Mouse (Mus musculus) neutrophil, adult 5-6 weeks (primary cell): ENCODE results near the gene Akt1s1. TPM values are rescaled to one million over a fixed set of nuclear protein-coding genes. Genes with fewer than 3 reads are reported as not detected.
A peak's percentile ranks its signal among the peaks of the same experiment; 100 is the strongest.

Source experiments
- ATAC-seq: fragments of 151-379, 151-347 bp; 2 replicates; pipeline ENCODE4 v1.8.0; 2017; ENCODE audit warnings: mild to moderate bottlenecking, moderate TSS enrichment; ENCODE audit not compliant: insufficient number of reproducible peaks, poor library complexity, low FRiP score, severe bottlenecking; ENCODE audit errors: extremely low read depth
- total RNA-seq: library from RNA; stranded (forward); fragments of 200-1000 nt; gene quantifications from 2 replicates; pipeline ENCODE4 v1.2.3, GENCODE M21; 2017

The Akt1s1 gene
- total RNA-seq: 26.4 and 37.0 TPM in 2 replicates

DNA sequence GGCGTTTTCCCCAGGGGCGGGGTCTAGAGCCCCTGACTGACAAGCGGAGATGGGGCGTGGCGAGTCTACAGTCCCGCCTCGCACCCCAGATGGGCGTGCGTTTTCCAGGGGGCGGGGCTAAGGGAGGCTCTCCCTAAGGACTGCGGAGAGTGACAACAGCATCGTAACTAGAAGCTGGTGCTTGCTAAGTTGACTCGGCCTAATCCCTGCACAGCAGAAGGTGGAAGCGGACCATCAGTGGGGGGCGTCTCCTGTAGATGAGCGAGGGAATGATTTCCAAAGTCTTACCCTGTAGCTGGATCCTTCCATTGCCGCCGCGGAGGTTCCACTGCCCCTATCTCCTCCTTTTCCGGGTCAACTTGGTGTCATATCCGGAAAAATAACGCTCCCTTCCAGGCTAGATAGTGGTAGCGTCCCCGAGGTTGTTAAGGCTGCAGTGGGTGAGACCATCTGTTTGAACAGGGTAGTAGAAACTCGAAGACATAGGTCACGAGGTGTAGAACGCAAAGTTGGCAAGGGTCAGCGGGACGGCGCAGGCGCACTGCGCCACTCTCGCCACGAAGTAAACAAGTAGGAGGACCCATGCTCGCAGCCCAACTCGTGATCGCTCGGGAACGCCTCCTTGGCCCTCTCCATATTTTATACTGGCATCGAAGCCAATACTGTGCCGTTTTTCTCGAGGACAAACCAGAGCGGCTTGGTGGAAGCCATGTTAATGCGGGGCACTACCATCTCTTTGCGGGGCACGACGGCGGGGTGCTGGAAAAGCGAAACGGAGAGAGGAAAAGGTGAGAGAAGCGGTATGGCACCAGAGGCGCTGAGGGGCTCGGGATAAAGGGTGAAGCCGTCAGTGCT lies at the start of gene Akt1s1, which contains the start of gene Tbc1d17:
Gene Akt1s1 (plus strand): TSS at position 431 of the 855 bp plus-strand sequence.
Gene Tbc1d17 (minus strand): TSS at position 519 of the 855 bp plus-strand sequence.
- ATAC-seq: peak; percentile 70

DNA sequence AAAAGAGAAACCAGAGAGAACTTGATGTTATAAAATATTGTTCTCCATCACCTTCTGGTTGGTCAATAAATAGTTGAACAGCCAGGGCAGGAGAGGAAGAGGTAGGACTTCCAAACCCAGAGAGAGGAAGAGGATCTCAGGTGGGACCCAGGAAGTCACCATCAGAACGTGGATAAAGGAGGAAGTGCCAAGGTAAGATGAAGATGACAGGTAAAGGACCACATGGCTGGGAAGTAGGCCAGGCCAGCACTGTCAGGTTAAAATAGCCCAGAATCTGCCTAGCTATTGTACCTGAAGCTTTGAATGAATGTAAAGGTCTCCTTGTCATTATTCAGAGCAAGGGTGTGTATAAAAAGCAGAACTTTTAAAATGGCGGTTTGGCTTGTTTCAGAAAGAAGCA lies 39.9 kb upstream of the Akt1s1 start:
- no peak for ATAC-seq

DNA sequence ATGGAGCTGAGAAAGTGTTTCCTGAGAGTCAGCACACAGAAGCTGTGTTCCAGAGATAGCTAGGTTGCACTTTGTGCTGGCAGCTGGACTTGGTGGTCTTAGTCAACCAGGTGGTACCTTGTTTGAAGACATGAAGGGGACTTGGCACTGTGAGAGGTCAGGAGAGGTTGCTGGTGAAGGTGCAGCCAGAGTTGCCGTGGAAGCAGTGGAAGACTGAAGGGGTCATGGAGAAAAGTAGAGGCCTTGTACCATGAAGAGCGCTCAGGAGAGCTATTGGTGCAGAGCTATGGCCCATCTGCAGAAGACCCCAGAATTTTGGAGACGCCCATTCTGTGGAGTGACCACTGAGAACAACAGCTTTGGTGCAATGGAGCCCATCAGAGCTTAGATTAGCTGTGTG lies 39.3 kb upstream of the Akt1s1 start:
- ATAC-seq: no peak

DNA sequence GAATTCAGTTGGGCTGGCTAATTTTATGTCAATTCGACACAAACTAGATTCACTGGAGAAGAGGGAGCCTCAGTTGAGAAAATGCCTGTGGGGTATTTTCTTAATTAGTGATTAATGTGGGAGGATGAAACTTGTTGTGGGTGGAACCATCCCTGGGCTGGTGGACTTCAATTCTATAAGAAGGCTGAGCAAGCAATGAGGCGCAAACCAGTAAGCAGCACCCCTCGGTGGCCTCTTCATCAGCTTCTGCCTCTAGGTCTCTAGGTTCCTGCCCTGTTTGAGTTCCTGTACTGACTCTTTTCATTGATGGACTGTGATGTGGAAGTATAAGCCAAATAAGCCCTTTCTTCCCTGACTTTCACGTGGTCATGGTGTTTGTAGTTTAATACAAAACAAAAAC lies 38.4 kb upstream of the Akt1s1 start:
- ATAC-seq: no peak

DNA sequence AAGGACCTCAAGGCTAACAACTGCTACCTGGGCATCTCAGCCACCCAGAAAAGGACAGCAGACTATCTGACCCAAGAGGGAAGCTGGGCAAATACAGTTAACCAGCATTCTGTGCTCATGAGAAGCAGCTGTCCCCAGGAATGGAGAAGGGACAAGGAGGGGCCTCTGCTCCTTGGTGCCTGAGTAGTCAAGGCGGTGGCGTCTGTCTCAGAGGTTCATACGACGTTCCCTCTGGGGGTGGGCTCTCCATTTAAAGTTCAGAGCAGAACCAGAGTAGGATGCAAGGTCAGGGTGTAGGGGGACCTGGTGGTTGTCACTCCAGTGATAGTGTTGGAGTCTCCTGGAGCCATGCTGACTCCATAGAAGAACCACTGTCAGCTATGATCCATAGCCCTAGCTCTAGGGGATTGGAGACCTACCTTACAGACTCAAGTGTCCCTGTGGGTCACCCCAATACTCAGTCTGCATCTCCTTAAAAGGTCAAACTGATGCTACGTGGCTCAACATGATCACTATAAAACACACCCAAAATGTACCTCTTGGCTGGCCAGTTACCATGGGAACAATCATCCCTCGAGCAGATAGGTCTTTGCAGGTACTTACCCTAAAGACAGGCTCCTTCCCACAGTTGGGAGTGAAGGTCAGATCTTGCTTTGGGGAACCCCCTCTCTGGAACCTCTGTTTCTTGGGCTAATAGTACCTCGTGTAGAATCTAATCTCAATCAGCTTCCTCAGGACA lies 37.8 kb upstream of the Akt1s1 start:
- no peak for ATAC-seq

DNA sequence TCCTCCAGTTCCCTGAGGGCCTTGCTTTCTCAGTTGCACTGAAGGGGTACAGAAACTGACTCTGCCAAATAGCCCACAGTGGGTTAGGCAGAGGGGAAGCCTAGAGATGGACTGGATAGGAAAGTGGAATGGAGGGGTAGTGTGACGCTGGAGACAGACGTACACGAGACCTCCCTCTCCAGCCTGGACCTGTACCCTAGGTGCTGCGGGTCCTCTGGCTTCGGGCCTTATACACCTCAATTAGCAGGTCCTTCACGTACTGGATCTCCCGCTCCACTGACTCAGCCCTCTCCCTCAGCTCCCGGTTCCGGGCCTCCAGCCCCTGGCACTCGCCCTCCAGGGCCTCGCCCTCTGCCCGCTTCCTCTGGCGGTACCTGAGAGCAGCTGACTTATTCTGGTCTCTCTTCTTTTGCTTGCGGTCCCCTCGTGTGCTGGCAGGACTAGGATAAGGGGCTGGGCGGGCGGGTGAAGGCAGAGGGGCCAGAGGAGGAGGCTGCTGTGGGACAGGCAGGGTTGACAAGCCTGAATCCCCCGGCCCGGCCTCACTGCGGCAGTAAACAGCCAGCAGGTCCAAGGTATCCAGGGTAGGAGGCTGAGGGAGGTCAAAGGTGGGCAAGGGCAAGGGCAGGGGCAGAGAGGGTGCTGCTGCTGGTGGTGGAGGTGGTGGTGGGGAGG lies 36.0 kb upstream of the Akt1s1 start:
- ATAC-seq: no peak

DNA sequence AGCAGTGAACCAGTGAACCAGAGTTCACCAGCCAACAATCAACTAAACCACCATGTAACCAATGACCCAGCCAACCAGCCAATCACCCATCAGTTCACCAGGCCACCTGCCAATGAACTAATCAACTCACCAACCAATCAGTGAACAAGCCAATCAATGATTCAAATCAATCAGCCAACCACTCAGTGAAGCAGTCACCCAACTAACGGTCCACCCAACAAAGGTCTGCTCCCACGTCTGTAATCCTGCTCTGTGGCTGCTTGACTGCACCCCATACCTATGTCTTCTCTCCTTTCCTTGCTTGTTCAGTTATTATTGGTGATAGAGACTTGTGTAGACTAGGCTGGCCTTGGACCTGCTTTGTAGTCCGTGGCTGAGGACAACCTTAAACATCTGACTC lies 34.8 kb upstream of the Akt1s1 start:
- ATAC-seq: no peak

DNA sequence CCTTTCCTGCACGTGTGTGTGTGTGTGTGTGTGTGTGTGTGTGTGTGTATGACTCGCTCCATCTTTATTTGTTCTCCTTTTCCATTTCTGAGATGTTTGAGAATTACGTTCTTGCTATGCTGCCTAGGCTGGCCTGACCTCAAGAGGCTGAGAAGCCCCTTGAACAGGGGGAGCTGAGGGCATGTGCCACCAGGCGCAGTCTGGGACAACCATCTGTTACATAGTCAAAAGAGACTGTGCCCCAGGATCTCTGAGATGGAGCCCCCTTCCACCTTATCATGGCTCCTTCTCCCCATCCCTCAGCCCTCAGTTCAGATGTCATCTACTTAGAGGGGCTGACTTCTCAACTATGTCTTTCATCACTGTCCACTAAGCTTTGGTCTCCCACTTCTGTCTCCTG lies 34.4 kb upstream of the Akt1s1 start:
- no peak for ATAC-seq

DNA sequence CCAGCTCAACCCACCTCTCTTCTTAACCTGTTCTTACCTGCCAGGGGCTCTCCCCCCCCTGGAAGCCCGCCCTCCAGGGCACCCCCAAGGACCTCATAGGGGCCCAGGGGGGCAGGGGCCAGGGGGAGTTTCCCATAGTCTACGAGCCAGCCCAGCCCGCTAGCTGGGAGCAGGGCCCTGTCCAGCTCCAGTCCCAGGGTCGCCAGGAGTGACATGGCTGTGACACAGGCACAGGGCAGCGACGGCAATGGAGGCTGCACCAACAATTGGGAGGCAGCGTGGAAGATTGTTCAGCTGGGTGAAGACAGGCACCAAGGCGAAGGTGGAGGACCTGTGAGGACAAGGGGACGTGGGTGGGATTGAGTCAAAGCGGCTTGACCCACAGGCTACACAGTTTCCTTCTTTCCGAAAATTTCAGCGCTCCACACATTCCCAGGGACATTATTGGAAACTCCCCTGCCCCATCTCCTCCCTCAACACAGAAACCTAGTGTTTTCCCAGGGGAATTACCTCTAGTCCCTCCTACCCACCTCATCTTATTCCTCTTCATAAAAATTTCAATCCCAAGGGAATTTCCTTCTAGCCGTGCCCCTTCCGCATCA lies 33.7 kb upstream of the Akt1s1 start:
- no peak for ATAC-seq

DNA sequence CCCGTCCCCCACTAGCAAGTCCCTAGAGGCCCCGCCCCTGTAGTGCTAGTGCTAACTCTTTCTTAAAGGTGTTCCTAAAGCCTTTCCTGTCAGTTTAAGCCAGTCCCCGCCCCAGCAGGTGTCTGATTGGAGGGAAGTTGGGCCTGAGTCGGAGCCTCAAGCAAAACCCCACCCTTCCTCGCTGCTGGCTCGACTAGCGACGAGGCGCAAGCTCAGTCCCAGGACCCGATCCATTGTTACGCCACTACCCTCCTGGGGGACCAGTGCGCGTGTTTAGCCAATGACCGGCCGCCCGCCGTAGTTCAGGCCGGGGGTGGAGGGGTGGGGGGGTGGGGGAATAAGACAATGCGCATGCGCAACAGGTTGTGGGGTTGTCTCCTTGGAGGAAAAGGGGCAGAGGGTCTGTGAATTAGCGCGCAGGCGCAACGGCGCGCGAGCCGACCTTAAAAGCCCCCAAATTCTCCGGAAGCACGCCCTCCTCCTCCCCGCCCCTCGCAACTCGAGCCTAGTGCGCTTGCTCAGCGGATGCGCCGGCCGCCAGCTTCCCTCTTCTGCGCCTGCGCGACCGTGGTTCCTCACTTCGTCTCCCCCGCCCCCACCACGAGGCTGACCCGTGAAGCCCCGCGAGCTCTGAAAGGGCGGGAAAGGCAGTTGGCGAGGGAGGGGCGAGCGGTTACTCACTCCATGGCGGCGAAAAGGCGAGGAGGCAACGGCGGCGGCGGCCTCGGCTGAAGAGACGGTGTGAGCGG lies 32.9 kb upstream of the Akt1s1 start, which contains the start of the genes Nup62 and Il4i1:
Gene Nup62 (plus strand): TSS at position 368 of the 749 bp plus-strand sequence.
Gene Il4i1 (plus strand): TSS at position 667 of the 749 bp plus-strand sequence.
- peak; percentile 89 for ATAC-seq

DNA sequence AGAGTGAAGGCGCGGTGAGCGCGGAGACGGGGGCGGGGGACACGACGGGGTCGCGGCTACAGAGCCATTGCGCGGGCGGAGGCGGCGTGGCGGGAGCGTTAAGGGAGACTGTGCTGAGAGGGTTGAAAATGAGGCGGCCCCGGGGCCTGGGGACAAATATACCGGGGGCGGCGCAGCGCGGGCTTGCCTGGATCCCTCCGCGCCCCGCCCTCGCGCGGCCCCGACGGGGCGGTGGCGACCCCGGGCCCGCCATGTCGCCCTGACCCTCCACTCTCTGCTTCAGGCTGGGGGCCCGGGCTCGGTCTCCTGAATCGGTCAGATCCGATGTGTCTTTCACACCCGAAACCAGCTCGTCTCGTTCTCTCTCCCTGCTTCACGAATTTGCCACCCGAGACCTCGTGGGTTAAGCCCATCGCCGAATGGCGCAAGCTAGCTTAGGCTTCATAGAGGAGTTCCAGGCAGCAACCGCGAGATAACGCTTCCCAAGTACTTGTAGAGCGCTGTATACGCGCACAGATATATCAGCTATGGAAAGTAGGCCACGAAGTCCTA lies 32.2 kb upstream of the Akt1s1 start, which contains the start of gene Atf5:
Gene Atf5 (minus strand): TSS at position 189 of the 552 bp plus-strand sequence.
- no peak for ATAC-seq

DNA sequence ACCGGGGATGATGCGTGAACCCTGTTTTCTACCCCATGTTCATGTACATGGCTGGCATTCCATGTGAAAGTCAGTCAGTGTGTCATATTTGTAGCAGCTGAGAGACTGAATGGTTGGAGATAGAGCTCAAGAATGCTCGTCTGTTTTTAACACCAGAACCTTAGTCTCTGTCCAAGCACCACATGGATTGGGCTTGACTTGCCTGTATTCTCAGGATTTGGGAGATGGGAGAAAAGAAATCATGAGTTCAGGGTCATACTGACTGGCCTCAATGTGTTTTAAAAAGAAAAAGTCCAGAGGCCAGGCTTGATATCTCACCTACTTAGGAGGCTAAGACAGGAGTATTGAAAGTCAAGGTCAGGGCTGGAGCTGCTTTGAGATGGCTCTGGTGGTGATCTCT lies 31.4 kb upstream of the Akt1s1 start:
- no peak for ATAC-seq

DNA sequence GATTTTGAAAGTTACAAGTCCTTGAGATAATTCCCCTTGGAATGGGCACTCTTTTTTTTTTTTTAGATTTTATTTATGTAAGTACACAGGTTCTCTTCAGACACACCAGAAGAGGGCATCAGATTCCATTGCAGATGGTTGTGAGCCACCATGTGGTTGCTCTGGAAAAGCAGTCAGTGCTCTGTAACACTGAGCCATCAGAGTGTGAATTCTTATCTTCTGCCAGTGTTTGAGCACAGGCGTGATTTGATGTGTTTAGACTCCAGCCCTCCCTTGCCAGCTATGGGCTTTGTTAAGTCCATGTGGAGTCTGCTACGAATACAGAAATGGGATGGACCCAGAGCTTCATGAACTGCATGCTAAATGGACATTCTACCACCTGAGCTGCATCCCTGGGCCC lies 30.6 kb upstream of the Akt1s1 start:
- no peak for ATAC-seq

DNA sequence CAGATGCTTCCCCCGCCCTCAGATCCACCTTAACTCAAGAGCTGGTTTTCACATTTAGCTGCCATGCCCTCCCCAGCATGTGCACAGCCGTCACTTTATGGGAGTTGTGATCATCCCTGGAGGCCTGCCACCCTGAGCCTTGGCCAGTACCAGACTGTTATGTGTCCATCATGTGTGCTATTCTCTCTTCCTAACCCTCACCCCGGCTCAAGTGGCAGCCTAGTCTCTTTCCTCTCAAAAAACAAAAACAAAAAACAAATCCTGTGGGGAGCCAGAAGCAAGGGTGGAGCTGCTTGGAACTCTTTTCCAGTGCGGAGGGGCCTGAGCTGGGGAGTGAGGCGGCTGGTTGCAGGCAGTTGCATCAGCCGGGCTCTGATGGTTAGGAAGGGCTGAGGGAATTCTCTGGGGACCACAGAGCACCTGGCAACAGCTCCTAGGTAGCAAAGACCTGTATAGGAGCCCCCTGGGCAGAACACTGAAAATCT lies 30.0 kb upstream of the Akt1s1 start:
- no peak for ATAC-seq

DNA sequence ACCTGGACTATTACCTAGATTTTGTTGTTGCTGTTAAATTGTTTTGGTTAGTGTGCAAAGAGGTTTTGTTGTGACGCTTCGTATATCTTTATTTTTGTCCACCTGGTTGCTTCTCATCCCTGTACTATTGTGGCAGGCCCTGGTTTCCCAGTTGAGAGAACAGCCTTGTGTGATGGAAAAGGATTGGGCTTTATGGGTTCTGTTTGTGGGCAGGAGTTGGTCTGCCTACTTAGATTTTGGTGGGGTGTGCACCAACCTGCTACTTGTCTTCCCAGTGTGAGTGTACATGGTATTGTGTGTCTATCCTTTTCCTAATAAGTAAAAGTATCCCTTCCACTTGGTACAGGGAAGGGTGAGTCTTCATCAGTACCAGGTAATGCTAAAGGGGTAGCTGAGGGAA lies 29.4 kb upstream of the Akt1s1 start:
- no peak for ATAC-seq

DNA sequence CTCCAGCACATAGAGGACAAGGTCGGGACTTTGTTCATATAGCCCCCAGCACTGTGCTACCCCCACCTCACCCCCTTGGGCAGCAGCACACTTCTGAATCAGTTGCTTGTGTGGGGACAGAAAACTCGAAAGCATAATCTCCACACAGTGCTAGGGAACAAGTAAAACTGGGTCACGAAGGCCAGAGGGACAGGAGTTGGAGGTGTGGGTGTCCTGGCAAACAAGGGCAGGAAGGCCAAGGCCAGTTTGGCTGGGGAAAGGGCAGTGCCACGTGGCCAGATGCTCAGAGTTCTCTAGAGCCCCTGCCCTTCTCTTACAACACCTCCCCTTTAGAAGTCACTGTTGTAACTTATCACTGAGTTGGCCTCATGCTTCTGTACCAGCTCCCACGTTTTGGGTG lies 28.9 kb upstream of the Akt1s1 start:
- ATAC-seq: no peak

DNA sequence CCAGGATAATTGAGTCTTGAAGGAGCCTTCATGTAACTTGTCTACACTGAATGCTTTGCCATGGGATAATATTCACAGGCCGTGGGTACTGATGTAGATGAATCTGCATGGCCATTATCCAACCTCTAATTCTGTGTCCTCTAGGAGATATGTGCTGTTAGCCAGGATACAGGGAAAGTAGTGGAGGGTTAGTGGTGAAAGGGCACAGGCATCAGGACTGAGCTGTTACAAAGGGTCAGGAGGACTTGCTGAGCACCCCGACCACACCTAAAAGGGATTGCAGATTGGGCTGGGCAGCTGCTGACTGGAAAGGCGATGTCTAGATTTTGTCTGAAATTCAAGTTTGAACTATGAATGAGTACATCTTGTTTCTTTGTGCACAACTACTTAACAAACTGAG lies 28.3 kb upstream of the Akt1s1 start:
- no peak for ATAC-seq
